Mouse (Mus musculus): ENCODE data around the gene Dohh.

GRCm38 (mm10) chr10:81435436-81435835 lies 51.2 kb downstream of the Dohh start:
- no peak for TF ChIP-seq CTCF (IDR thresholded peaks at IDR 0.05; ENCODE audit: borderline replicate concordance, extremely low read depth, insufficient read depth, insufficient read length)
- TF ChIP-seq POLR2A (IDR thresholded peaks at IDR 0.05; ENCODE audit: borderline replicate concordance, extremely low read depth, insufficient read depth, insufficient read length, poor library complexity, severe bottlenecking): no peak
